Mouse (Mus musculus): ENCODE results near the gene Il17rc.

Gene Il17rc

GRCm38 (mm10) chr6:113471297-113471936, at the start of gene Il17rc:
Gene Il17rc, plus strand, starts transcription at chr6:113471427.
- DNase-seq (ENCODE audit: low read depth, low spot score): peak; percentile 65

- no peak for DNase-seq (ENCODE audit: low read depth, low spot score)
Measured at GRCm38 (mm10) chr6:113423000-113423399, 48.2 kb upstream of the Il17rc start.

GRCm38 (mm10) chr6:113424187-113424586, 47.0 kb upstream of the Il17rc start:
- no peak for DNase-seq (ENCODE audit: low read depth, low spot score)

- no peak for DNase-seq (ENCODE audit: low read depth, low spot score)
Measured at GRCm38 (mm10) chr6:113426696-113427095, 44.5 kb upstream of the Il17rc start.

- DNase-seq (ENCODE audit: low read depth, low spot score): peak; percentile 90
Measured at GRCm38 (mm10) chr6:113427397-113427796, 43.8 kb upstream of the Il17rc start.

GRCm38 (mm10) chr6:113428006-113428405, 43.2 kb upstream of the Il17rc start:
- peak; percentile 23 for DNase-seq (ENCODE audit: low read depth, low spot score)

- DNase-seq (ENCODE audit: low read depth, low spot score): no peak
Measured at GRCm38 (mm10) chr6:113429965-113430364, 41.3 kb upstream of the Il17rc start.

GRCm38 (mm10) chr6:113430846-113431245, 40.4 kb upstream of the Il17rc start:
- no peak for DNase-seq (ENCODE audit: low read depth, low spot score)

GRCm38 (mm10) chr6:113431801-113432200, 39.4 kb upstream of the Il17rc start:
- DNase-seq (ENCODE audit: low read depth, low spot score): no peak

GRCm38 (mm10) chr6:113433661-113434060, 37.6 kb upstream of the Il17rc start:
- no peak for DNase-seq (ENCODE audit: low read depth, low spot score)

GRCm38 (mm10) chr6:113434691-113435090, 36.5 kb upstream of the Il17rc start:
- no peak for DNase-seq (ENCODE audit: low read depth, low spot score)

GRCm38 (mm10) chr6:113435664-113436205, 35.5 kb upstream of the Il17rc start, which contains the start of gene Cidec:
Gene Cidec, minus strand, starts transcription at chr6:113435760.
- no peak for DNase-seq (ENCODE audit: low read depth, low spot score)

- DNase-seq (ENCODE audit: low read depth, low spot score): no peak
Measured at GRCm38 (mm10) chr6:113437135-113437534, 34.1 kb upstream of the Il17rc start.

- peak; percentile 54 for DNase-seq (ENCODE audit: low read depth, low spot score)
Measured at GRCm38 (mm10) chr6:113438721-113439430, 32.4 kb upstream of the Il17rc start.

GRCm38 (mm10) chr6:113440686-113441085, 30.5 kb upstream of the Il17rc start:
- DNase-seq (ENCODE audit: low read depth, low spot score): no peak

GRCm38 (mm10) chr6:113441147-113441680, 30.0 kb upstream of the Il17rc start:
- peak; percentile 91 for DNase-seq (ENCODE audit: low read depth, low spot score)

- DNase-seq (ENCODE audit: low read depth, low spot score): no peak
Measured at GRCm38 (mm10) chr6:113442087-113442441, 29.2 kb upstream of the Il17rc start.

GRCm38 (mm10) chr6:113442442-113443090, 28.7 kb upstream of the Il17rc start, which contains the start of gene Jagn1:
Gene Jagn1, plus strand, starts transcription at chr6:113442569.
- DNase-seq (ENCODE audit: low read depth, low spot score): peak; percentile 97

GRCm38 (mm10) chr6:113443091-113443490, 28.1 kb upstream of the Il17rc start:
- peak; percentile 91 for DNase-seq (ENCODE audit: low read depth, low spot score)

- DNase-seq (ENCODE audit: low read depth, low spot score): no peak
Measured at GRCm38 (mm10) chr6:113444207-113444965, 26.8 kb upstream of the Il17rc start.

- DNase-seq (ENCODE audit: low read depth, low spot score): no peak
Measured at GRCm38 (mm10) chr6:113447639-113448038, 23.6 kb upstream of the Il17rc start.
